Mouse (Mus musculus) kidney, postnatal 0 days (tissue): ENCODE measurements around the gene Mthfd2l. TPM values are rescaled to one million over a fixed set of nuclear protein-coding genes. Genes with fewer than 3 reads are reported as not detected.

Source experiments
- ATAC-seq: fragments of 200-750 bp; cut with Nextera tagmentation; replicated peaks from 2 replicates; pipeline ENCODE4 v1.8.0; 2017; ENCODE audit warnings: low read depth, moderate number of reproducible peaks, moderate TSS enrichment, moderate library complexity; ENCODE audit not compliant: low FRiP score
- DNase-seq: peaks from one replicate; pipeline ENCODE4 v3.0.0-alpha.2; 2016; ENCODE audit warnings: low spot score
- H3K27ac ChIP-seq: fragments of 300-500 bp; sonication (generic); 2 replicates; pipeline ENCODE4 v1.5.1; 2014; ENCODE audit warnings: mild to moderate bottlenecking
- H3K27me3 ChIP-seq: fragments of 300-500 bp; sonication (generic); 2 replicates; pipeline ENCODE4 v1.6.1; 2014; ENCODE audit warnings: low read length, mixed read lengths; ENCODE audit not compliant: insufficient read depth
- H3K36me3 ChIP-seq: fragments of 300-500 bp; sonication (generic); 2 replicates; pipeline ENCODE4 v1.6.1; 2014; ENCODE audit warnings: low read length, mixed read lengths; ENCODE audit not compliant: insufficient read depth
- H3K4me1 ChIP-seq: fragments of 300-500 bp; sonication (generic); replicated peaks from 2 replicates; pipeline ENCODE4 v1.6.1; 2014; ENCODE audit warnings: antibody characterized with exemption, low read length, mixed read lengths; ENCODE audit not compliant: insufficient read depth
- H3K4me2 ChIP-seq: fragments of 300-500 bp; sonication (generic); 2 replicates; pipeline ENCODE4 v1.6.1; 2014; ENCODE audit warnings: mild to moderate bottlenecking, low read length, moderate library complexity, mixed read lengths
- H3K4me3 ChIP-seq: fragments of 300-500 bp; sonication (generic); replicated peaks from 2 replicates; pipeline ENCODE4 v1.5.1; 2014; ENCODE audit warnings: low read depth, low read length
- H3K9ac ChIP-seq: fragments of 300-500 bp; sonication (generic); 2 replicates; pipeline ENCODE4 v1.6.1; 2014; ENCODE audit warnings: low read depth, low read length
- H3K9me3 ChIP-seq: fragments of 300-500 bp; sonication (generic); replicated peaks from 2 replicates; pipeline ENCODE4 v1.6.1; 2016; ENCODE audit warnings: low read length, inconsistent platforms, mixed read lengths
- CTCF ChIP-seq: IDR thresholded peaks from 2 replicates; pipeline ENCODE4 v1.5.1; 2016; ENCODE audit warnings: antibody characterized with exemption, low read depth, mild to moderate bottlenecking, moderate library complexity
- WGBS: fragments of 180-500 bp; shearing (Covaris S2); extraction: QIAGEN DNeasy Blood & Tissue Kit; methylation state at CpG from one replicate; pipeline ENCODE4 v1.1.7; 2014; 5-methylcytosine and 5-hydroxymethylcytosine counted together
- polyA plus RNA-seq: library from polyadenylated mRNA; unstranded; fragments of >200 nt; fragmentation: Nextera tagmentation; extraction: Ambion mirVana; gene quantifications from 2 replicates; pipeline ENCODE4 v1.2.1, GENCODE M21; 2015

Gene Mthfd2l
- polyA plus RNA-seq, 1 experiment from 2014 or later: 90.5 TPM

DNA sequence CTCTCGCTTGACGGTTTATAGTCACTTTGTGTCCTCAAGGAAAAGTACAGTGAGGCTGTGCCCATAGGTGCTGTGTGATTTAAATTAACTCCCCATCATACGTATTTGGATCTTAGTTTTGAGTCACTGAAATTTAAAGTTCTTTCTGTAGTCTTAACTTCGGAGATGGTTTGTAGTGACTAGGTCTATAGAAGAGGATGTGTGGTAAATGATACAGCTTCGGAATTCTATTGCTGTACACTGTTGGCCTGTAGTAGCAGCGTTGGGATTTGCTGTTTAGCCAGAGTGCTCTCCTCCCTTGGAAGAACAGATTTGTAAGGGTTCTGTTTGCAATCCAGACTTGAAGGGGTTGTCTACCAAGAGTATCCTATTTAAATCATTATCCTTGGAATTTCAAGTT is 994 bp downstream of the Mthfd2l start:
- Histone ChIP-seq H3K9ac (peak overlapping the region; percentile 84), H3K27me3 (no peaks in the 10 kb centered on the region), H3K4me2 (peak overlapping the region; percentile 55), H3K4me3 (peak overlapping the region; percentile 57), H3K36me3 (no peaks in the 10 kb centered on the region), H3K4me1 (0 out of 2 replicates have a peak, but pooled peaks cover 3% of the 10 kb centered on the region), H3K9me3 (no peaks in the 10 kb centered on the region), H3K27ac (peak overlapping the region; percentile 96)
- WGBS: 4% methylated on average over 6 of the region's 6 CpGs
- TF ChIP-seq CTCF: no peak
- DNase-seq (peak; percentile 68), ATAC-seq (no peak)

DNA sequence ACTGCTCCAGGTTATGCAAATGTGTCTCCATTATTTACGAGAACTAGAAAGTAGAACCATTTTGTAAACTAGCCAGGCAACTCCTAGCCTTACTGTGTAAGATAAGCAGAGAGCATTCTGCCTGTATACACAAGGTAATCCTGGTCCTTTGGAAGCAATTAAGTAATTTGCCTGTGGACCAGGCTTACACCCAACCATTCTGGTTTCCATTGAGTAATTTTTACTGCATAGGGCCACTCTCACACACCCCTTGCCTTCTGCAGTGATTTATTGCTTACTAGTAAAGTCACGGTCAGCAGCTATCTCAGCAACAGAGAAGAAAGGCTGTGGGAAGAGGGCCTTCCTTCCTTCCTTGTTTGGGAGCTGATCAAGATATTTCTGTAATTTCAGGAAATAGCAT is 5.8 kb downstream of the Mthfd2l start:
- no peak for TF ChIP-seq CTCF
- H3K27me3 ChIP-seq: no peaks in the 10 kb centered on the region
- 0 out of 2 replicates have a peak, but pooled peaks cover 3% of the 10 kb centered on the region for H3K4me1 ChIP-seq
- H3K4me2 ChIP-seq: no peak overlapping the region
- ATAC-seq (peak; percentile 60), DNase-seq (peak; percentile 66)
- no peak overlapping the region for H3K27ac ChIP-seq
- H3K36me3 ChIP-seq: no peaks in the 10 kb centered on the region
- no peaks in the 10 kb centered on the region for H3K9me3 ChIP-seq
- no peak overlapping the region for H3K9ac ChIP-seq
- H3K4me3 ChIP-seq: no peak overlapping the region
- 33% methylated on average over 2 of the region's 2 CpGs for WGBS

GRCm38 (mm10) chr5:90945453-90945852 is 14.5 kb downstream of the Mthfd2l start:
- Histone ChIP-seq H3K27ac (no peak overlapping the region), H3K4me3 (no peak overlapping the region), H3K4me1 (no peaks in the 10 kb centered on the region), H3K4me2 (no peak overlapping the region), H3K9ac (no peak overlapping the region), H3K27me3 (no peaks in the 10 kb centered on the region), H3K36me3 (no peaks in the 10 kb centered on the region), H3K9me3 (no peaks in the 10 kb centered on the region)
- 88% methylated on average over 2 of the region's 2 CpGs for WGBS
- TF ChIP-seq CTCF: no peak
- DNase-seq (no peak), ATAC-seq (no peak)

GRCm38 (mm10) chr5:90949499-90949898 is 18.6 kb downstream of the Mthfd2l start:
- H3K4me2 ChIP-seq: no peak overlapping the region
- DNase-seq: no peak
- no peaks in the 10 kb centered on the region for H3K4me1 ChIP-seq
- no peak for ATAC-seq
- TF ChIP-seq CTCF: no peak
- H3K36me3 ChIP-seq: no peaks in the 10 kb centered on the region
- 76% methylated on average over 15 of the region's 15 CpGs for WGBS
- no peak overlapping the region for H3K4me3 ChIP-seq
- no peak overlapping the region for H3K27ac ChIP-seq
- H3K9me3 ChIP-seq: no peaks in the 10 kb centered on the region
- H3K27me3 ChIP-seq: no peaks in the 10 kb centered on the region
- H3K9ac ChIP-seq: no peak overlapping the region

DNA sequence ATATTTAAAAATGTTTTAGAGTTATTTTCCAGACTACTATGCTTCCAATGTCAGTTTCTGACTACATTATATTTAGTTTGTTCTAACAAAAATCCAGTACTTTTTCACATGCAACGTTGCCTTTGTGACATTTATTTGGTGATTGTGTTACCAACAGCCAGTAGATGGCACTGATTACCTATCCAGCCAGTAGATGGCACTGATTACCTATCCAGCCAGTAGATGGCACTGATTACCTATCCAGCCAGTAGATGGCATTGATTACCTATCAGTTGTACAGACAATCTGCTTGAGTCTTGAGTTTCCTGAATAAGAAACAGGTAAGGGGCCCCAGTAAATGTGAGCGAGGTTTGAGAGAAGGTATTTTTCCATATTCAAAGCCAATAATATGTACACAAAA is 20.6 kb downstream of the Mthfd2l start:
- TF ChIP-seq CTCF: peak; percentile 87
- H3K27ac ChIP-seq: no peak overlapping the region
- peak; percentile 39 for DNase-seq
- no peaks in the 10 kb centered on the region for H3K4me1 ChIP-seq
- H3K4me3 ChIP-seq: no peak overlapping the region
- no peak for ATAC-seq
- WGBS: 36% methylated on average over 2 of the region's 2 CpGs
- H3K9ac ChIP-seq: no peak overlapping the region
- no peaks in the 10 kb centered on the region for H3K36me3 ChIP-seq
- H3K4me2 ChIP-seq: no peak overlapping the region
- H3K27me3 ChIP-seq: no peaks in the 10 kb centered on the region
- no peaks in the 10 kb centered on the region for H3K9me3 ChIP-seq

DNA sequence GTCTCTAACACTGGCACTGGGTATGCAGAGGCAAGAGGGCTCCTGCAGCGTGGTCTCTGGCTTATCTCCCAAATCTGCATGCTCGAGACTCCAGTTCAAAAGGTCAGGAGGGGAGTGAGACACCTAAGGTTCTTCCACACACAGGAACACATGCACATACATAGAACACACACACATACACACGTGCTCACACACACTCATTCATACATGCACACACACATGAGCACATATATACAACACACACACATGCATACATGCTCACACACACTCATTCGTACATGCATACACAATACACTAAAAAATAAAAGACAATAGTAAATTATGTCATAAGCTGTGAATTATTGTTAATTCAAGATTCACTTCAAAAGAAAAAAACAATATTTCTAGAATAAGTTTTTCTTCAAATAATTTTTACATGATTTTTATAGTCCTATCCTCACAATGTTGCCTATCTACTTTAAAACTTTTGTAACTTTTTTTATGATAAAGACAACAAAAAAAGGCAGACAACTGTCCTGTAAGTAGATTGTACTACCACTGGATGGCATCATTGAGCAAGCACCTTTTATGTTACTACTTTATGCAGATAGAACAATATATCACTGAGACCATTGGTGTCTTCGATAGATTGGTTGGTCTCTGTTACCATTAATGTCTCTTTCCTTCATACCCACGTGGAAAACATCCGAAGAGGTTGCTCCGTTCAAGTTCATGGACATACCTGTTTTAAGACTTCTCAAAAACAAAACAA is 22.0 kb downstream of the Mthfd2l start:
- DNase-seq (peak; percentile 57), ATAC-seq (no peak)
- no peaks in the 10 kb centered on the region for H3K36me3 ChIP-seq
- H3K4me2 ChIP-seq: no peak overlapping the region
- WGBS: 83% methylated on average over 8 of the region's 8 CpGs
- H3K4me3 ChIP-seq: no peak overlapping the region
- H3K4me1 ChIP-seq: no peaks in the 10 kb centered on the region
- no peaks in the 10 kb centered on the region for H3K9me3 ChIP-seq
- no peak overlapping the region for H3K27ac ChIP-seq
- H3K27me3 ChIP-seq: no peaks in the 10 kb centered on the region
- H3K9ac ChIP-seq: no peak overlapping the region
- TF ChIP-seq CTCF: peak; percentile 63
